Mouse (Mus musculus): ENCODE measurements around the gene Sh3bp5l.

Gene Sh3bp5l

GRCm38 (mm10) chr11:58377686-58378085 is 47.2 kb downstream of the Sh3bp5l start:
- no peak for DNase-seq (ENCODE audit: low spot score)

DNA sequence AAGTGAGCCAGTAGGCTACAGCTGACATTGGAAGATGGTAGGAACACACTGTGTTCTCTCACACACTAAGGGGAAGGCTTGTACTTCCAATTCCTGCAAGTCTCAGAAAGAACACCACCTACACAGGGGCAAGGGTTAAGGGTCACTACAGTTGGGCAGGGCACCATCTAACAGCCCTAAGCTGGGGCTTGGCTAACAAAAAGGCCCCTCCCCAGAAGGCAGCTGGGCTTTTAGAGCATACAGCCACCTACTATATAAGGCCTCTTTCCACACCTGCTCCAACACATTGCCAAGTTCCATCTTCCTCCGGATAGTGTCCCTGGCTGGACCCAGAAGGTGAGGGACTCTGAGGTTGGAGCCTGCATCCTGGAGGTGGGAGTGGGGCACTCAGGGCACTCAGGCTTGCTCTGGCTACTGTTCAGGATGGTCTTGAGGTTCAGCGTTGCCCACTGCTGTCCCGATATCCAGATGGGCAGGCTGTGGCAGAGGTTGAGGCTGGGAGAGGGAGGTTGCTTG is 48.3 kb downstream of the Sh3bp5l start, which contains the start of gene Lypd8:
Gene Lypd8, plus strand, starts transcription at position 281 of the 516 bp plus-strand sequence.
- DNase-seq (ENCODE audit: low spot score) = no peak

DNA sequence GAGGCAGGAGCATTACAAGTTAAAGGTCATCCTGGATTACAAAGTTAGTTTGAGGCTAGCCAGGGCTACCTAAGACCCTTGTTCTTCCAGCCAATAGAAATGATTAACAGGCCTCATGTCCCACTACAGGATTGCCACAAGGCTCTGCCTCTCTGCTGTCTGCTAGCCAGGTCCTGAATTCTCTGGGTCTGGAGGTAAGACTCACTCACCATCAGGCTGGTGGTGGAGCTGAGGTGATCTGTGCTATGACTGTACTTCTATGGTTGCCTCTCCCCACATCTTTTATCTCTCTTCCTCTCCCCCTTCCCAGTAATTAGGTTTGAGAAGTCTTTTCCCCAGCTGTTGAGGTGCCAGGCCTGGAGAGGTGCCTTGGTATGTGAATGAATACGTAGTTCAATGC is 49.0 kb downstream of the Sh3bp5l start:
- no peak for DNase-seq (ENCODE audit: low spot score)

- no peak for DNase-seq (ENCODE audit: low spot score)
Observed at GRCm38 (mm10) chr11:58382471-58382870, 51.9 kb downstream of the Sh3bp5l start.
